Mouse (Mus musculus) ES-E14 (cell line): ENCODE results near the gene Gopc. TPM values are rescaled to one million over a fixed set of nuclear protein-coding genes. Genes with fewer than 3 reads are reported as not detected.

Experiments
- DNase-seq: peaks from one replicate; pipeline ENCODE4 v3.0.0-alpha.2; 2013; ENCODE audit warnings: low read depth, low spot score
- H3K27ac ChIP-seq: 2 replicates; pipeline ENCODE4 v1.5.1; 2012; ENCODE audit warnings: low read depth, mild to moderate bottlenecking, low read length, moderate library complexity, mixed read lengths; ENCODE audit not compliant: poor library complexity, insufficient read depth, severe bottlenecking
- H3K36me3 ChIP-seq: 2 replicates; pipeline ENCODE4 v1.6.1; 2012; ENCODE audit warnings: mild to moderate bottlenecking, low read length, moderate library complexity, mixed read lengths; ENCODE audit not compliant: control insufficient read depth, poor library complexity, insufficient read depth, severe bottlenecking
- H3K4me1 ChIP-seq, 2 experiments: fragments of 150-350 bp in 1 of 2; sonication (generic) in 1 of 2; 2 replicates each; pipeline ENCODE4 v1.6.1; 2012; ENCODE audit warnings: low read length in 2 of 2, mild to moderate bottlenecking in 1 of 2, mixed read lengths in 1 of 2; ENCODE audit not compliant: control insufficient read depth in 2 of 2, insufficient read depth in 2 of 2, poor library complexity in 1 of 2
- H3K4me3 ChIP-seq, 2 experiments: fragments of 150-350 bp in 1 of 2; sonication (generic) in 1 of 2; 2 replicates each; pipeline ENCODE4 v1.5.1; 2012; ENCODE audit warnings: low read length in 2 of 2, low read depth in 1 of 2, mild to moderate bottlenecking in 1 of 2, mixed read lengths in 1 of 2; ENCODE audit not compliant: insufficient read depth in 1 of 2, poor library complexity in 1 of 2, severe bottlenecking in 1 of 2
- H3K9ac ChIP-seq: 2 replicates; pipeline ENCODE4 v1.6.1; 2012; ENCODE audit warnings: low read depth, mild to moderate bottlenecking, low read length, mixed read lengths; ENCODE audit not compliant: poor library complexity, insufficient read depth, severe bottlenecking
- H3K9me3 ChIP-seq: fragments of 150-350 bp; sonication (generic); 2 replicates; pipeline ENCODE4 v1.6.1; 2012; ENCODE audit warnings: low read depth, mild to moderate bottlenecking, low read length; ENCODE audit not compliant: control insufficient read depth, insufficient read depth
- CHD2 ChIP-seq: IDR thresholded peaks from 2 replicates; pipeline ENCODE4 v1.6.1; 2014; ENCODE audit warnings: mild to moderate bottlenecking, low read depth, low read length, inconsistent platforms
- HCFC1 ChIP-seq: IDR thresholded peaks from 2 replicates; pipeline ENCODE4 v1.6.1; 2012; ENCODE audit warnings: low read length, inconsistent platforms, borderline replicate concordance; ENCODE audit not compliant: insufficient read depth
- MAFK ChIP-seq: IDR thresholded peaks from 2 replicates; pipeline ENCODE4 v1.6.1; 2014; ENCODE audit warnings: mild to moderate bottlenecking, low read depth, low read length, inconsistent platforms; ENCODE audit not compliant: insufficient read depth
- ZC3H11A ChIP-seq: IDR thresholded peaks from 2 replicates; pipeline ENCODE4 v1.6.1; 2012; ENCODE audit warnings: low read depth, mild to moderate bottlenecking, inconsistent platforms, low read length, borderline replicate concordance
- ZNF384 ChIP-seq: IDR thresholded peaks from 2 replicates; pipeline ENCODE4 v1.6.1; 2012; ENCODE audit warnings: low read depth, low read length, inconsistent platforms
- in situ Hi-C, 2 experiments: fragments of 600-800 bp; cut with MboI; formaldehyde crosslinking; loops; one replicate each; pipeline ENCODE4 v1.15.1; 2025; ENCODE audit warnings: low sequenced_read_pairs in 2 of 2, inconsistent platforms in 1 of 2; ENCODE audit not compliant: unreplicated experiment in 2 of 2
- total RNA-seq: library from RNA; depleted of rRNA; stranded (reverse); fragments of 300-350 nt; gene quantifications from 2 replicates; pipeline ENCODE4 v1.2.3, GENCODE M21; 2012

Gopc gene
- total RNA-seq, 1 experiment, result 9.1 TPM

- Histone ChIP-seq H3K4me3 (peak overlapping the region; percentile 85 to 97), H3K36me3 (no peaks in the 10 kb centered on the region), H3K27ac (no peak overlapping the region), H3K4me1 (peaks cover 0 to 7% of the 10 kb centered on the region in 2 experiments; a peak in 1 of 4 replicates), H3K9me3 (no peaks in the 10 kb centered on the region), H3K9ac (peak overlapping the region; percentile 98)
- in situ Hi-C loops, result no loop called here
- TF ChIP-seq ZNF384 (no peak), HCFC1 (no peak), ZC3H11A (no peak), CHD2 (no peak), MAFK (no peak)
- DNase-seq, result no peak
These were observed 36.3 kb upstream of the Gopc start for GRCm38 (mm10) chr10:52417998-52418860.

- Histone ChIP-seq H3K27ac (peak within 1 kb of the TSS; percentile 35; the same call in 1 of the 2 replicates), H3K9me3 (no peaks in the 10 kb centered on the region), H3K9ac (peak within 1 kb of the TSS; percentile 98), H3K36me3 (no peaks in the 10 kb centered on the region), H3K4me3 (peak within 1 kb of the TSS; percentile 85 to 97), H3K4me1 (peaks cover 0 to 6% of the 10 kb centered on the region in 2 experiments; a peak in 1 of 4 replicates)
- in situ Hi-C loops, result no loop called here
- DNase-seq, result peak; percentile 97
- TF ChIP-seq HCFC1 (peak; percentile 68), MAFK (no peak)
These were observed 35.5 kb upstream of the Gopc start, which contains the start of gene Nus1 for GRCm38 (mm10) chr10:52417299-52417997. Gene Nus1 (plus strand): TSS chr10:52417547.

GRCm38 (mm10) chr10:52416458-52416857 lies 34.5 kb upstream of the Gopc start:
- Histone ChIP-seq H3K27ac (no peak overlapping the region), H3K4me3 (no peak overlapping the region; a peak in 1 of 4 replicates), H3K9me3 (no peaks in the 10 kb centered on the region), H3K9ac (no peak overlapping the region), H3K36me3 (no peaks in the 10 kb centered on the region), H3K4me1 (peaks cover 0 to 6% of the 10 kb centered on the region in 2 experiments; a peak in 1 of 4 replicates)
- no peak for TF ChIP-seq ZNF384
- TF ChIP-seq HCFC1, result no peak
- no peak for TF ChIP-seq ZC3H11A
- no peak for TF ChIP-seq CHD2
- no peak for TF ChIP-seq MAFK
- in situ Hi-C loops, result no loop called here
- no peak for DNase-seq

GRCm38 (mm10) chr10:52415020-52415419 lies 33.1 kb upstream of the Gopc start:
- peaks cover 0 to 6% of the 10 kb centered on the region in 2 experiments; a peak in 1 of 4 replicates for H3K4me1 ChIP-seq
- DNase-seq, result no peak
- H3K4me3 ChIP-seq, result no peak overlapping the region
- no peak overlapping the region for H3K27ac ChIP-seq
- no peaks in the 10 kb centered on the region for H3K36me3 ChIP-seq
- in situ Hi-C loops, result no loop called here
- H3K9ac ChIP-seq, result no peak overlapping the region
- H3K9me3 ChIP-seq, result no peaks in the 10 kb centered on the region
- TF ChIP-seq ZC3H11A (no peak), MAFK (no peak), CHD2 (no peak), HCFC1 (no peak), ZNF384 (no peak)
